Mouse (Mus musculus): ENCODE measurements around the gene Cela3a.

DNA sequence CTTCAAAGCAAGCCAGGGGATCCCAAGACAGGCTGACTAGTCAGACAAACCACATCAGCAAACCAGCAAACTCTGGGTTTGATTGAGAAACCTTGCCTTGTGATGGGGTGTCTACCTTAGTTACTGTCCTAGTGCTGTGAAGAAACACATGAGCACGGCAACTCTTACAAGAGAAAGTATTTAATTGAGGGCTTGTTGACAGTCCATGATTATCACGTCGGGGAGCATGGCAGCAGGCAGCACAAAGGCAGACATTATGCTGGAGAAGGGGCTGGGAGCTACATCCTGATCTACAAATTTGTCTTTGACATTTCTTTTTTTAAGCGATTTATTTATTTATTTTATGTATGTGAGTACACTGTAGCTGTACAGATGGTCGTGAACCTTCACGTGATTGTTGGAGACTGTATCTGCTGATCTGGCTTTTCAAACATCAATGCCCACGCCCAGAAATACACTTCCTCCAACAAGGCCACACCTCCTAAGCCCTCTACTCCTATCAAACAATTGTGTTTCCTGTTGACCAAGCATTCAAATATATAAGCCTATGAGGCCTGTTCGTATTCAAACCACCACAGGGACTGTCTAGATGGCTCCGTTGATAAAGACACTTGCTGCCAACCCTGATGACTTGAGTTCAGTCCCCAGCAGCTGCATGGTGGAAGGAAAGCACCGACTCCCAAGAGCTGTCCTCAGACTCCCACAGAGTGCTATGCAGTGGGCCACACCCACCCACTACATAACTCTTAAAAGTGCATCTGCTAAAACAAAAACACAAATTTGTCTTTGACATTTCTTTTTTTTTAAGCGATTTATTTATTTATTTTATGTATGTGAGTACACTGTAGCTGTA, 8.3 kb upstream of the Cela3a start:
- TF ChIP-seq CTCF (IDR thresholded peaks at IDR 0.05; ENCODE audit: extremely low read depth, insufficient read depth, insufficient read length, insufficient replicate concordance) (no peak), POLR2A (IDR thresholded peaks at IDR 0.05; ENCODE audit: low read depth, low read length) (no peak)
